Mouse (Mus musculus) ovary, adult 18-20 months (tissue): Measurements from ENCODE around the gene Foxi1.
"Not testable (repeated sequence)": the region's sequence is repeated elsewhere in the genome, so short reads cannot be mapped to it uniquely, and the experiment has no call there.

ENCODE experiments used
- DNase-seq: peaks from one replicate; pipeline ENCODE4 v3.0.0; 2022; ENCODE audit warnings: low spot score, mixed read lengths

Gene Foxi1

DNA sequence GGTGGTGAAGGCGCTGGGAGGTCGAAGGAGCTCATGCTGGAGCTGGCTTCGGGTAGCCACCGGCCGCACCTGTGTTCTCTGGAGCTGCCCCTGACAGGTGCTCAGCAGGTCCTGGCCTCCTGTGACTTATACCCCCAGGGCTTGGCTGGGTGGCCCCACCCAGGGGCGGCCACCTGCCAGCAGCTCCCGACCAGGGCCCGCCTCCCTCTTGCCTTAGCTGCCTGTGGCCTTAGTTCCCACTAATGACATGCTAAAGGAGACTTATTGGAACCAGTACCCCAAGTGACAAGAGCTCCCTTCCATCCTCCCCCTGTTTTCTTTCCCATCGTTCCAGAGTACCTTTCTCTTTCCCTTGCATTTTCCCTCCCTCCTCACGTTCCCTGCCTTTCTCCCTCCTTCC lies at the start of gene Foxi1:
Gene Foxi1, minus strand, starts transcription at position 101 of the 400 bp plus-strand sequence.
- DNase-seq = no peak

DNA sequence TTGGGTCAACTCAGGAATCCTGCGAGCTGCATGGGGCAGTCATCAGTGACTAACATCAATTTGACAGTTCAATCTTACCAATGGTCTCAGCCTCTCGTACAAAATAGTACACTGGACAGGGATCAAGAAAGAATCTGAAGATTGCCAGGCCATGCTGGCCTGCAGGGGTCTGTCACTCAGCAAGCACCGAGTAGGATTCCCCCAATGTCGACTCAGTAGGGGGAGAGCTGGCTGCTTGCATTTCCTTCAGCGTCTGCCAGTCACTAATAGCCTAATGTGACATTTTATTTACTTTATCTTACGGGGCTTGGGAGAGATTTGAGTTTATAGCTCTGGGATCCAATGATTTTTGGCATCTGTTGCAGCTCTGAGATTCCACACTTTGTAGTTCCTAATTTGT lies 35.1 kb upstream of the Foxi1 start:
- no peak for DNase-seq

DNA sequence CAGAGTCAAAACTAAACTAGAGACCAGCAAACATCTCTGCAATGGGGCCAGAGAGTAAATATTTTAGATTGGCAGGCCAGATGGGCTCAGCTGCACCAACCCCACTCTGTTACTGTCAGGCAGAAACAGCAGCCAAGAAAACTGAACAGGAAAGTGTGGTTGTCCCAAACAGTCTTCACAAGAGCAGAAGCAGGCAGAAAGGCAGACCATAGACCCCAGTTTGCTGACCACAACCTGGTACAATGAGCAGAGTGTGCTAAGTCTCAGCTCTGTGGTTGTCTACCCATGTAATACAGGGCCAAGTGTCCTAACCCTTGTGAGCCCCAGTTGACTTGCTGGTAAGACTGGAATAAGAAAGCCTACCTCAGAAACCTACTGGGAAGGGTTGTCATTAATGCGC lies 32.4 kb upstream of the Foxi1 start:
- DNase-seq = no peak

DNA sequence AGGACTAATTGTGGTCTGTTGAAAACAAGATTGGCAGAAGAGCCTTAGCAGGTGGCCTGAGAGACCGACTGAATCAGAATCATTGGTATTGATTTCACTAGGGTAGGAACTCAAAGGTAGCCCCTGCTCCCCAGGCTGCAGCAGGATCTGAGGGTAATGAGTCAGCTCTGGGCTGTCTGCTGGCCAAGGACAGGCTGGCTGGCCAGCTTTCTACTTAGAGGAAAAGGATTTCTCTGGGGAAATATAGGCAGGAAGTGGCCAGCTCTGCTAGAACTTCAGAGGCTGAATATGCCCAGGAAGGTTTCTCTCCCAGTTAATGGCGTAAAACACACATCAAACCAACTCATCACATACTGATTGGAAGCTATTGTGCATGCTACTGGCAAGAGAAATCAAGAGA lies 31.8 kb upstream of the Foxi1 start:
- DNase-seq = no peak

DNA sequence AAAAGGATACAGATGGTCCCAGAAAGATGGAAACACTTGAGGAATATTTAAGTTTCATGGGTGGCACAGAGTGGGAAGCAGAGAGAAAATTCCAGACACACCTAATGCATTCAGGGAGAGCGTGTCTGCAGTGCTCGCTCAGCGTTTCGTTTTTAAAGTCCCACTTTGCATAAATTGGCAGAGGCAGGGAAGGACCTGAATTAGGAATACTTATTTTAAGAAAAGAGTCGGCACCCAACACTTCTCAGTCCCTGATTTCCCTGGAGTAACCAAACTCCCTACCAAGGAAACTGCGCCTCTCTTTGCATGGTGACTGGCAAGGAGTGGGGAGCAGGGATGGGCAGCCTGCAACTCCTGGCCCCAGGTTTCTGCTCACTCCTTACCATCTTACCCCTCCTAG lies 29.0 kb upstream of the Foxi1 start:
- DNase-seq = no peak

DNA sequence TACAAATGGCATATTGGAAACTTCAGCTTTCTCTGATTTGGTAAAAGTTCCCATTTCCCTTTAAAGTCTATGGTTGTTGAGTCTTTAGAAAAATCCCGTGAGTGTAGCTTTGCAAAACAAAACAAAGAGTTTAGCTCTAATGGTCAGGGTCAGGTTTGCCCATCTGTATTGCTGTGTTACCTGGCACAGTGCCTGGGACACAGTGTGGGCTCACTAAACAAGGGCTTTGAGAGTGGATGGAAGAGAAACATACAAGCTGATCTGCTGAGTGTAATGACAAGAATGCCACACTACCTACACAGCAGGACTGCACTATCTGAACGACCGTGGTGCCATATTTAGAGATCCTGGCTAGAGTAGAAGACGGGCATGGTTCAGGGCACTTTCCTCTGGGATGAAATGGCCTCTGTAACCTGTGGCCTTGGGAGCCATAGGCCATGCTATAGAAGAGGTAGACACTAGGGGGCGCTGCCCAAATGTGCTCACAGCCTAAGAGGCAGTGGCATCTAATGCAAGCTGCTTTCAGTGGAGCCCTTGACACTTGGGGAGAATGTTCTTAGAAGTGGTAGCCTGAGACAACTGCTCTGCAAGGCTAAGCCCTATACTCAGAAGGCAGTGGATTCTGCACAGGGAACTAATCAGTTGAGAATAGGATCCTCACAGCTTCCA lies 28.3 kb upstream of the Foxi1 start:
- DNase-seq = no peak

DNA sequence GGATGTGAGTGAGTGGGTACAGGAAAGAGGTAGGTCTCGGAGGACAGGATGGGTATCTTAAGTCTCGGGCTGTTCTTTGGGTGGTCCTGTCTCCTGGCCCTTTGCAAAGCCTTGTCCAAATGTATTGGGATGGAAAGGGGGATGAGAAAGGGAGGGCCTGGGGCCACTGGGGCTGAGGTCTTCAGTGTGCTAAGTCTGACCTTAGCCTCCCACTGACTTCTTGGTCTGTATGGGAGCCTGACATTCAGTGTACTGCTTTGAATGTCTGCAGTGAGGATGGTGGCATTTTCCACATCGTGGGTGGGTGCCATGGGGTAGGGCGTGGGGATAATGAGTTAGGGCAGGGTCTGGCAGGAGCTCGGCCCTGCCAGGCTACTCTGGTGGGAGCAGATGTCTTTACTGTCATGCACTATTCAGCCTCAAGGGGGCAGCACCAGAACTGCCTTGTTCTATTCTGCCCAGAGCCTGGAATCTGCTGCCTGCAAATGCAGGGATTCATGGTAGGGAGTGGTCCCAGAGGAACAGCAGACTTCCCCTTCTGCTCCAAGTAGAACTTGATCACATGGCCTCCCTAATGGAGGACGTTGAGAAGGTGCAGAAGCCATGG lies 21.0 kb upstream of the Foxi1 start:
- no peak for DNase-seq

DNA sequence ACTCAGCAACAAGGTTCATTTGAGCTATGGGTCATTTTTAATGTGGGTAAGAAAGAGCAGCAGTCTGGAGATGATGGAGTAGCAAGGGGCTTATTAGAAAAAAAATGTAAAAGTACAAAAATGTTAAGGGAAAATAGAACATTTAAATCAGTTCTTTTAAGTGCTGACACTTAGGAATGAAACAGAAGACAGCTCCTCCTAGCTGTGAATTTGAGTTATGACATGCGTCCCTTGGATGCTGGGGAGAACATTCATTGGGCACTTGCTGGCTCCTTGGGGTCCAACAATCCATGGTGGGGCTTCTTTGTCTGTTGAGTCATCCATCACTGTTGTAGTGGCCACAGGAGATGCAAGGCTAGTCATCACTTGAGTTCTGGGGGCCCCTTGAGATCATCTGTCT lies 19.3 kb upstream of the Foxi1 start:
- no peak for DNase-seq

DNA sequence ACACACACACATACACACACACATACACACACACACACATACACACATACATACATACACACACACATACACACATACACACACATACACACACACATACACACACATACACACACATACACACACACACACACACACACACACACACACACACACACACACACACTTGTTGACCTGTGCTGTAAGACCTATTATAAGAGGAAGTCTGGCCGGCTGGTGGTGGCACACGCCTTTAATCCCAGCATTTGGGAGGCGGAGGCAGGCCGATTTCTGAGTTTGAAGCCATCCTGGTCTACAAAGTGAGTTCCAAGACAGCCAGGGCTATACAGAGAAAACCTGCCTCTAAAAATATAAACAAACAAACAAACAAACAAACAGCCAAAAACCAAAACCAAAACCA lies 12.7 kb upstream of the Foxi1 start:
- not testable (repeated sequence) for DNase-seq

DNA sequence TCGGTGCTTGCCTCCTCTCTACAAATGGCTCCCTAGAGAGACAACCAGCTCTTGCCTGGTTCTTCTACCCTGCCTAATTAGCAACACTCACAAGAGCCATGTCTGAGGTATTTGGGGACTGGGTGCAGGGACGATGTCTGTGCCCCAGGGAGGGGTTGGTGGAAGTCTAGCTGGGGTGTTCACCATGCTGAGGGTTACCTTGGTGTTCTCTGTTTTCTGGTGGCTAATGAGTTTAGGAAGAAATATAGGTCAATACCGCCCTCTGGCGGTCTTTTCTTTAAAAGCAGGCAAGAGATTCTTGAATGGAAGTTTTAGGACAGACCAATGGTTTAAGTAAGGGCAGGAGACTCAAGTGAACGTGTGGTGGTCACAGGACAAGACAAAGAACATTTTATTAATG lies 5.0 kb upstream of the Foxi1 start:
- no peak for DNase-seq

DNA sequence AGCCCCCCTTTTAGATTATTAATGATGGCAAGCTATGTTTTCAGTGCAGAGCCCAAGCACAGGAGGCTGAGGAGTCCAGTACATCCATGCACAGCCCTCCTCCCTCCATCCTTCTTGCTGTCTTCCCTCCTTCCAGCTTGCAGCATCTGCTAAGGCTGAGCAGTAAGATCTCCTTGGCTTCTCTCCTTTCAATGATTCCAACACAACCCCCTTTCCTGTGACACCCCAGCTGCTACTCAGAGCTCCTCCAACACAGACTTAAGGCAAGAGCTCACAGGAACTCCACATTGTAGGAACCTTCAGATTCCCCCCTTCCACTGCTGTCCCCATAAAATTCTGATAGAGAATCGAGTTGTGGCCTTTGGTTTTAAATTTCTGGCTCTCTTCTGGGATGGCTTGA lies 5.1 kb downstream of the Foxi1 start:
- no peak for DNase-seq

DNA sequence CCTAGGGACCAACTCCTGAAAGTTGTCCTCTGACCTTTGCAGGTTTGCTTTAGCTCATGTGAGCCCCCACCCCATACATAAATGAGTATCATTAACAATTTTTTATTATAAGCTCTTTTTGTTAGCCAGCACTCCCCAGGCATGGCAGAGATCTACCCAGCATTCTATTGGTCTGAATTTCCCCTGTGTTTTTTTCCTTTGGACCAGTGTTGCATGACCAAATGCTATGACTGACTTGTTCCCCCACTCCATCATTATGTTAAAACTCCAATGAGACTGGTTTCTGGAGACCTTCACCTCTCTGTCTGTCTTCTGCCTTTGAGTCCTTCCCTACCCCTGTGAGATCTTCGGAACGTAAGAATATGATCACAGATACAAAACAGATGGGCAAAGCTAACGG lies 12.7 kb downstream of the Foxi1 start:
- no peak for DNase-seq

DNA sequence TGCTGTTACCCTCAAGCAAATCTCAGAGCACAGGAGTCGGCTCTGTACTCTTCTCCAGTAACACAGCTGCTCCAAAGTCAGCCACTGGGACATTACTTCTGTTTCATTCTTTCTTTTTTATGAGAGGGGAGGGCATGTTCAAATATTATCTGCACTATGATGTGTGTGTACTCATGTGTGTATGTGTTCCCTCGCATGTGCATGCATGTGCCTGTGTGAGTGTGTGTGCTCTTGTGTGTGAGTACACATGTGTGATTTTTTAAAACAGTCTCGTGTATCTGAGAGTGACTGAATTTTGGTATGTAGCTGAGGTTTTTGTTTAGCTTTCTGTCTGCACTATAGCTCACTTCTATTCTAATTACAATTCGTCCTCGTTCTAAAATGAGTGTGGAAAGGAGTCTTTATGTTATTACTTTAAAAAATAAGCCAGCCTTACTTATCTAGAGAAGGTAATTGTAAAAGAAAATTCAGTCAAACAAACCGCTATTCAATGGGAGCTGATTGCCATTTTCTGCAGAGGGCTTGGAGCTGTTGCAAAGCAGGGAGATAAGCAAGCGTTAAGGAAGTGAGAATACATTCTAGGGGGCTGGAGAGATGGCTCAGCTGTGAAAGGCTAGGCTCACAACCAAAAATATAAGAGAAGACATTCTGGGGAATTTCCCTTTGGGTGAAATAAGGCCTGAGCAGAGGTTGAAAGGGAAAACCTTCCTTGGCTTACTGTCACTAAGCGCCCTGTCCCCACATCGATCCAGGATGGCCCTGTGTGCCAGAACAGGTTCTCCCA lies 13.5 kb downstream of the Foxi1 start:
- DNase-seq = no peak

DNA sequence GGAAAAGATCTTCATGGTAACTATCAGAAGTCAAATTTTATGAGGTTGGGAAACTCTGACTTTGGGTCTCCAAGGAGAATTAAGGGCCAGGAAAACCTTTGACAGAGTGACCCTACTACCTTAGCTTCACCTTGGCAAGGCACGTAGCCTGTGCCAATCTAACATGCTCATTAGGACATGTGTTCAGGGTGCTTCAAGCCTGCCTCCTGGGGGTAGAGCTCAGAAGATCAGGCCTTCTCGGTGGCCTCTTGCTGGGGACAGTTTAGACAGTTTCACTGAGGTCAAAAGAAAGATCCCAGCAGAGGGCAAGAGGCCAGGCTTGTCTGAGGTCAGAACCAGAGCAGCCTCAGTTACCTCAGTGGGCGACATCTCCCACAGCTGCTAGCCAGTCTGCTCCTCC lies 14.2 kb downstream of the Foxi1 start:
- DNase-seq = no peak

DNA sequence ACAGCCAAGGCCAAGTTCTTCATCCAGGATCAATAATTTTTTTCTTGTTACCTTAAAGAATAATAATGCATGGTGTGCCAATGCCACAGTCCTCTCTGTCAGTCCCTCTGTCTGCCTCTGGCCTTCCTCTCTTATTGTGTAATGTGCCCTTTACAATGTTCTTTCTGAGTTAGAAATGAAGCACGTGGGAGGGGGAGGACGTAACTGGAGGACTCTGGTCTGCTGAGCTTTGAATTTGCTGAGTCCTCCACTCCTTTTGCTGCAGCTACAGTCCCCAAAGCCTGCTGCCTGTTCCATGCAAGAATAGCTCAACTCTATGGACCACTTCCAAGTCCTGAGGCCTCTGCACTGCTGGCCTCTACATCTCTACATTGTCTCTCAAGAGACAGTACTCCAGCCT lies 23.6 kb downstream of the Foxi1 start:
- no peak for DNase-seq

DNA sequence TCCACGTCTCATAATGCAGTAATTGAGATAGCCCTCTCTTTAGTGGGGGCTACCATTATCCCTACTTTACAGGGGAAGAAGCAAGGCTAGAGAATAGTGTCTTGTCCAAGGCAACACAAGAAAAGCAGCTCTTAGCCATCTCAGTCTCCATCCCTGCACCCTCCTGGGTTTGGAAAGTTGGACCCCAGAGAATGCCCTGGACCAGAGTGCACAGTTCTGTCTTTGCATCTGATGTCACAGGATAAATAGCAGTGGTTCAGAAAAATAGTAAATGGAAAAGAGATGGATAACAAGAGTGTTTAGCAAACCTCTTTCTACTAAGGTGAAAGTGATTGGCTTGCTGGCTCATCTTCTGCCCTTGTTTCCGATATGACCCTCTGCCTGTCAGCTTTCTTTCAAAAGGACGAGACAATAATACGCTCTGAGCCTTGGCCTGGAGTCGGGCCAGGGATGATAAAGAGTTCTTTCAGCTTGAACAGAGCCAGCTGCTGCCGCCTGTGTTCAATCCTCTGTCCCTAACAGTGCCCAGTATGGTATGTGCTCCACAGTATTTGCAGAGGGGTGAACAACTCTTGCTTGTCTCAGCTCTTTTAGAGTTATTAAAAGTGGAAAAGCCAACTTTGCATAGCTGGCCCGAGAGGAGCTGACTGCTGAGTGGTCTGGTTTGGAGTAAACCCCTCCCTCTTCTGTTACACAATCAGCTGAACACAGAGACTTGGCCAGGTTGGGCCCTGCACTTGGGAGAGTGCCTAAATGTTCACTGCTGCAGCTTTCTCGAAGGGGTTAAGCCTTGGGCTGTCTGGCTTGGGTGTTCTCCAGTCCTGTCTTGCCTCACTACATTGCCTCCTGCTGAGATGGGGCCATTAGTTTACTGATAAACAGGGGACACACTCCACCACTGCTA lies 26.4 kb downstream of the Foxi1 start:
- DNase-seq = peak; percentile 23

DNA sequence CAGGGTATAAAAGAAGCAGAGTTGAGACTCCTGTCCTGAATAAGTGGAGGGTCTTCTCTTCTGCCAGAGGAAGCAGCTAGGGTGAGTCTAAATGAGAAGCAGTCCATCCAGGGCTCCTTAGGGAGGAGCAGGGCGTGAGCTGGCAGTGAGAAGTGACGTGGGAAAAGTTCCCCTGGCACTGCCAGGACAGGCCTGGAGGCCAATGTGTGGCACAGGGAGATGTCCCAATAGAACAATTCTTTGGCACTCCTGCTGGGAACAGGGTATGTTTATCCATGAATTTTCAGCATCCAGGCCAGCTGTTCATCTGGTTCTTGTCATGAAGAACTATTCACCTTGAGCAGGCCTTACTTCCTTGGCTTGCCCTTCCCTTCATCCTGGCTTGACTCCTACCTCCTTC lies 29.1 kb downstream of the Foxi1 start:
- no peak for DNase-seq

DNA sequence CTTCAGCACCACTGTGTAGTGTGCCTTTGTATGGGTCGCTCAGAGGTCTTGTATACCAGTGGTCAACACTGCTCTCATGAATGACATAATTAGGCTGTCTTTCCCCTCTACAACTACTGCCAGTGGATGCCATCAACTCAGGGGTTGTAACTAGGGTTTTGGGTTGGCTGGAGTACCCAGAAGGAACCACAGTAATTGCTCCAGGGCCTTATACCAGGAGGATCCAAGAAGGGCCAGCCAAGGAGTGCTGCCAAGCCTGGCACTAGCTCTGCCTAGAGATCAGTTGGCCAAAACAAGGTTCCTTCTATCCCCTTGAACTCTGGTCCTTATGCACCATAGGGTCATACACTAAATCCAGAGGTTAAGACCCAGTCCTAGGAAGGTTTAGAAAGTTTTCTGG lies 31.5 kb downstream of the Foxi1 start:
- DNase-seq = no peak

DNA sequence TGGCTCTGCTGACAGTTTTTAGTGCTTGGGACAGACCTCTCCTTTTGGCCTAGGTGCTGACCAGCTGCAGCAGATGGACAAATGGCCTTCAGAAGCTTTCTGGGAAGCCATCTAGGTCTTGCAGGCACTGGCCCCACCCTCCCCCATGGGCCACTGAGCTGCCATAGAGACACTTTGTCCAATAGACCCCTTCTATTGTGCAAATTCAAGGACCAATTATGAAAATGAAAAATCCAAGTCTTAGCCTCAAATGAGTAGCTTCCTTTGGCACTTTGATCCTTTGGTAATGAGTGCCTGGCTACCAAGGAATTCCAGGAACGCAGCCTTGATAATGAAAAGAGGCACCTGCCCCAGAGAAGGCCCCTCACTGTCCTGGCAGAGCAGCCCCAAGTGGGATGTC lies 36.7 kb downstream of the Foxi1 start:
- no peak for DNase-seq

DNA sequence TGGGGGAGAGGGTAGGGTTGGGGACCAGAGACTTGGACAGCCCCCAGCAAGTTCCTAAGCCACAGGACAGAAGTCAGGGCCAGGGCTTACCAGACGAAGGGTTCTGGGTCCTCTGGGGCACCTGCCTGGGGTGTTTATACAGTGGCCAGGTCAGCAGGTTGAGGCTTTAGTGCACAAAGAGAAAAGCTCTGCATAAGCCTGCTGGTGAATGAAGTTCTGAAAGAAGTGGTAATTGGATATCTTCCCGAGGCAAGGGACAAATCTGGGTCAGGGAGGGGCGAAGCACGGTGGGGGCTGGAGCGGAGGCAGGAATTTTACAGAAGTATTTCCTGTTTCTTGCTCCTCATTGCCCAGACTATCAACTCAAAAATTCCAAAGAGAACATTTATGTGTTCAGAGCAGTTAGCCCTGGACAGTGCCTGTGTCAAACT lies 38.4 kb downstream of the Foxi1 start:
- no peak for DNase-seq

DNA sequence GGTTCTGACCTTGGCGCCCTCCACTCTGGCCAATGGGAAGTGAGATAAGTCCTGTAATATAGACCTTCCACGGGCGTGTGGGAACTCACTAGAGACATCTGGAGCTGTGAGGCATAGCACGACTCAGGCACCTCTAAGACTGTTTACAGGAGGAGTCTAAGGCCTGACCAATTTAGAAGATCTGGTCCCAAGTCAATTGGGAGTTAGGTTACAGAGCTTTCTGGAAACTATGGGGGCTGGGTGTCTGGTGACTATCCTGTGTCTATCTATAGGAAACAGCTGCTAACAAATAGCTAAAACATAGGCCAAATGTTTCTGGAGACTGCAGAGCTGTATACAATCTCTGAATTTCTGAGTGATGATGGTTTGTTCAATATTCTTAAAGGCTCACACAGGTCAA lies 41.5 kb downstream of the Foxi1 start:
- no peak for DNase-seq

DNA sequence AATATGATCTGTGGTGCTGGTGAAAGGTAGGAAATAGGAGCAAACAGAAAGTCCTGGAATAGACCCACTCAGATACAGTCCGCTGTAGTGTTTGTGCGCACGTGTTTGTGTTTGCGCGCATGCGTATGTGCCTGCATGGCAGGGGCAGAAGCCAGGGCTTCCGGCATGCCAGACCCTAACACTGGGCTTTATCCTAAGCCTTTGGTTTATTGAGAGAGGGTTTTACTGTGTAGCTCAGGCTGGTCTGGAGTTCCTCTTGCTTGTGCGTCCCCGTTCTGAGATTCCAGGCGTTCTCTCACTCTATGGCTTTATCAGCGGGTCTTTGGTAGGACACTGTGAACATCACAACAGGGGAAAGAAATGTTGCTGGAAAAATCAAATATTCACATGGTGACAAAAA lies 42.6 kb downstream of the Foxi1 start:
- no peak for DNase-seq
